Mouse (Mus musculus) forebrain, postnatal 0 days (tissue): ENCODE data around the gene Stambp. TPM values are rescaled to one million over a fixed set of nuclear protein-coding genes. Genes with fewer than 3 reads are reported as not detected.

Experiments used
- ATAC-seq: fragments of 200-750 bp; cut with Nextera tagmentation; 2 replicates; pipeline ENCODE4 v1.8.0; 2017; ENCODE audit warnings: mild to moderate bottlenecking, moderate library complexity
- DNase-seq: peaks from one replicate; pipeline ENCODE4 v3.0.0-alpha.2; 2015
- H3K27ac ChIP-seq: fragments of 300-500 bp; sonication (generic); 2 replicates; pipeline ENCODE4 v1.5.1; 2014; ENCODE audit warnings: low read depth, mild to moderate bottlenecking, antibody characterized with exemption, low read length, moderate library complexity, mixed read lengths
- H3K27me3 ChIP-seq: fragments of 300-500 bp; sonication (generic); 2 replicates; pipeline ENCODE4 v1.6.1; 2014; ENCODE audit warnings: mild to moderate bottlenecking, low read length, mixed read lengths; ENCODE audit not compliant: insufficient read depth
- H3K36me3 ChIP-seq: fragments of 300-500 bp; sonication (generic); 2 replicates; pipeline ENCODE4 v1.6.1; 2014; ENCODE audit warnings: mild to moderate bottlenecking, moderate library complexity; ENCODE audit not compliant: insufficient read depth
- H3K4me1 ChIP-seq: fragments of 300-500 bp; sonication (generic); 2 replicates; pipeline ENCODE4 v1.6.1; 2014; ENCODE audit warnings: antibody characterized with exemption; ENCODE audit not compliant: insufficient read depth
- H3K4me2 ChIP-seq: fragments of 300-500 bp; sonication (generic); 2 replicates; pipeline ENCODE4 v1.6.1; 2014; ENCODE audit warnings: low read depth, mild to moderate bottlenecking, moderate library complexity
- H3K4me3 ChIP-seq: fragments of 300-500 bp; sonication (generic); 2 replicates; pipeline ENCODE4 v1.5.1; 2014; ENCODE audit warnings: low read depth, low read length, mixed read lengths
- H3K9ac ChIP-seq: fragments of 300-500 bp; sonication (generic); 2 replicates; pipeline ENCODE4 v1.6.1; 2014; ENCODE audit warnings: mild to moderate bottlenecking
- H3K9me3 ChIP-seq: fragments of 300-500 bp; sonication (generic); 2 replicates; pipeline ENCODE4 v1.6.1; 2016; ENCODE audit warnings: low read length
- CTCF ChIP-seq: sonication (generic); IDR thresholded peaks from 2 replicates; pipeline ENCODE4 v1.5.1; 2016; ENCODE audit warnings: antibody characterized with exemption, control low read depth, low read depth
- WGBS: fragments of 180-500 bp; shearing (Covaris S2); extraction: QIAGEN DNeasy Blood & Tissue Kit; methylation state at CpG from one replicate; pipeline ENCODE4 v1.1.7; 2014; 5-methylcytosine and 5-hydroxymethylcytosine counted together
- polyA plus RNA-seq: library from polyadenylated mRNA; unstranded; fragments of >200 nt; fragmentation: Nextera tagmentation; extraction: Ambion mirVana; gene quantifications from 2 replicates; pipeline ENCODE4 v1.2.1, GENCODE M21; 2015
- total RNA-seq: library from RNA; depleted of rRNA; stranded (reverse); fragments of >200 nt; gene quantifications from 2 replicates; pipeline ENCODE4 v1.2.3, GENCODE M21; 2014; rRNA removed

Gene Stambp
- total RNA-seq = 11.2 and 13.9 TPM in 2 replicates
- 64.7 and 72.3 TPM in 2 replicates for polyA plus RNA-seq

DNA sequence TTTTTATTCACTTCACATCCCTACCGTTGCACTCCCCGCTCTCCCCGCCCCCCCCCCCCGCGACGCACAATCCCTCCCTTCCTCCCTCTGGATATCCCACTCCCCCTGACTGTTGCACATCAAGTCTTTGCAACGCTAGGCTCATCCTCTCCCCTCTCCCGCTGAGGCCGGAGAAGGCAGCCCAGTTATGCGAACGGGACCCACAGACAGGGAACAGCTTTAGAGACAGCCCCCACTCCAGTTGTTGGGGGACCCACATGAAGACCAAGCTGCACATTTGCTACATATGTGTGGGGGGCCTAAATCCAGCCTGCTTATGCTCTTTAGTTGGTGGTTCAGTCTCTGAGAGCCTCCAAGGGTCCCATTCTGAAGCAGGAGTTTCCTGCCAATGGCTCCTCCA lies at the start of gene Stambp:
TSS of gene Stambp (minus strand) at position 59 of the 400 bp plus-strand sequence.
- Histone ChIP-seq H3K4me2 (peak within 1 kb of the TSS; percentile 76), H3K9me3 (no peaks in the 10 kb centered on the region), H3K4me3 (peak within 1 kb of the TSS; percentile 60), H3K4me1 (peaks cover 7% of the 10 kb centered on the region; the same call in 1 of the 2 replicates), H3K36me3 (peaks cover 12% of the 10 kb centered on the region; the same call in 1 of the 2 replicates), H3K27ac (peak within 1 kb of the TSS; percentile 87), H3K27me3 (0 out of 2 replicates have a peak, but pooled peaks cover 4% of the 10 kb centered on the region), H3K9ac (peak within 1 kb of the TSS; percentile 75)
- TF ChIP-seq CTCF = no peak
- DNase-seq (peak; percentile 64), ATAC-seq (peak; percentile 82)
- WGBS = 4% methylated on average over 11 of the region's 11 CpGs

GRCm38 (mm10) chr6:83619955-83620354 lies 47.4 kb upstream of the Stambp start:
- WGBS = 62% methylated on average over 9 of the region's 9 CpGs
- DNase-seq = peak; percentile 30
- ATAC-seq = peak; percentile 71

DNA sequence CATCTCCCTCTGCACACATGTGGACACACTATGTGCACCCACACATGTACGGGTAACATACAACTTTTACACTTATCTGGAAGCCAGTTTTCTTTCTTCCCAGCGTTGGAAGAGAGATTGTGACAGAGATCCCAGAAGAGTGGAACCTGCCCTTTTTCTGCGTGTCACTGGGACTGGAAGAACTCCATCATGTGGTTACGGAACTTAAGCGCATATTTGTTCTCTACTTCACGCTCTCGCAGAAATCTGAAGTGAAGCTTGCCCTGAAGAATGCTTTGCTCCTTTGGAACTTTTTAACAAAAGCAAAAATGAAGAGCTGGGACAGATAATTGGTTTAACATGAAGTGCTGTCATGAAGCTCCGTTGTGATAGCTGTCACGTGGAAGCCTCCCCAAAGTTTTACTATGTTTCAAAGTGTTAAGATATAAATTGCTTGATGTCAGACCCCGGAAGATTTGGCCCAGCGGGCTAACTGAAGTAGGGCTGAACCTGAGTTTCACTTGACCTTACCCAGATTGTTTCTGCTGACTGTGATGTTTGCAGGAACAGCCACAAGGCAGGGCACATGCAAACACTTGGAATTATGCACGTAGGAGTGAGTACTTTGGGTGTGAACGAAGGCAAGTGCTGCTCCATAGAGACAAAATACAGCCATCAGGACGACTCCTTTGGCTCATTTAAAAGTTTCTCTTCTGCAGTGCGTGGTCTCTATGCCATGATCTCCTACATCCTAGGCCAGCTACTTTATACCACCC lies 45.2 kb upstream of the Stambp start:
- Histone ChIP-seq H3K27ac (no peak overlapping the region), H3K27me3 (no peaks in the 10 kb centered on the region), H3K4me1 (no peaks in the 10 kb centered on the region), H3K4me2 (no peak overlapping the region), H3K9me3 (no peaks in the 10 kb centered on the region), H3K36me3 (no peaks in the 10 kb centered on the region), H3K4me3 (no peak overlapping the region), H3K9ac (no peak overlapping the region)
- TF ChIP-seq CTCF = no peak
- 81% methylated on average over 15 of the region's 15 CpGs for WGBS
- ATAC-seq = no peak; the same call in 1 of the 2 replicates
- DNase-seq = no peak

More at GRCm38 (mm10) chr6:83619955-83620354, 47.4 kb upstream of the Stambp start:
- H3K9me3 ChIP-seq = no peaks in the 10 kb centered on the region
- no peak overlapping the region for H3K27ac ChIP-seq
- no peaks in the 10 kb centered on the region for H3K36me3 ChIP-seq
- no peak overlapping the region for H3K9ac ChIP-seq
- no peak overlapping the region for H3K4me3 ChIP-seq
- H3K4me2 ChIP-seq = no peak overlapping the region
- no peak for TF ChIP-seq CTCF
- no peaks in the 10 kb centered on the region for H3K27me3 ChIP-seq
- H3K4me1 ChIP-seq = no peaks in the 10 kb centered on the region

- DNase-seq = no peak
- Histone ChIP-seq H3K9me3 (no peaks in the 10 kb centered on the region), H3K27me3 (no peaks in the 10 kb centered on the region), H3K4me3 (no peak overlapping the region), H3K4me1 (no peaks in the 10 kb centered on the region), H3K36me3 (no peaks in the 10 kb centered on the region), H3K27ac (no peak overlapping the region), H3K4me2 (no peak overlapping the region), H3K9ac (no peak overlapping the region)
- TF ChIP-seq CTCF = peak; percentile 16
- no peak for ATAC-seq
- 78% methylated on average over 5 of the region's 5 CpGs for WGBS
Measured at GRCm38 (mm10) chr6:83616512-83616911, 44.0 kb upstream of the Stambp start.

DNA sequence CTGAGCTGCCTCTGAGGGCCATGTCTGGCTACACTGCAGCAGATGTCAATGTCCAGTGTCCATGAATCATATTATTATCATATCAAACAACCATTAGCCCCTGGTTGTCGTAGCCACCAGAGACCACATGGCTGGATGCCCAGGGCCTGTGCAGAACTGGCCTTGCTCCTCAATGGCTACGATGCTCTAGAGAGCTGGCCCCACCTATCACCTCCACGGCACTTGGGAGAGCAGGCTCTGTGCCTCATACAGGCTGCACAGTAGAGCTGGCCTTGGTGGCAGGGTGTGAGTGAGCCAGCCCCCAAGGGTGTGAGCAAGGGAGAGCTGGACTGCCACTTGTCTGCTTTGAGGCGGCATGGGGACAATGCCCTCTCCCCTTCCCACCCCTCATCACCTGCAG lies 41.9 kb upstream of the Stambp start:
- Histone ChIP-seq H3K27ac (no peak overlapping the region), H3K4me2 (no peak overlapping the region), H3K4me1 (no peaks in the 10 kb centered on the region), H3K4me3 (no peak overlapping the region), H3K9ac (no peak overlapping the region), H3K9me3 (no peaks in the 10 kb centered on the region), H3K27me3 (no peaks in the 10 kb centered on the region), H3K36me3 (no peaks in the 10 kb centered on the region)
- ATAC-seq = no peak
- WGBS = 91% methylated on average over 4 of the region's 4 CpGs
- no peak for DNase-seq
- TF ChIP-seq CTCF = no peak

- no peak overlapping the region for H3K4me3 ChIP-seq
- DNase-seq (no peak), ATAC-seq (no peak)
- WGBS = 88% methylated on average over 1 of the region's 1 CpGs
- H3K4me2 ChIP-seq = no peak overlapping the region
- H3K27me3 ChIP-seq = no peaks in the 10 kb centered on the region
- no peaks in the 10 kb centered on the region for H3K4me1 ChIP-seq
- no peak overlapping the region for H3K27ac ChIP-seq
- no peak overlapping the region for H3K9ac ChIP-seq
- no peaks in the 10 kb centered on the region for H3K9me3 ChIP-seq
- no peak for TF ChIP-seq CTCF
- H3K36me3 ChIP-seq = no peaks in the 10 kb centered on the region
Measured at GRCm38 (mm10) chr6:83612976-83613375, 40.4 kb upstream of the Stambp start.

DNA sequence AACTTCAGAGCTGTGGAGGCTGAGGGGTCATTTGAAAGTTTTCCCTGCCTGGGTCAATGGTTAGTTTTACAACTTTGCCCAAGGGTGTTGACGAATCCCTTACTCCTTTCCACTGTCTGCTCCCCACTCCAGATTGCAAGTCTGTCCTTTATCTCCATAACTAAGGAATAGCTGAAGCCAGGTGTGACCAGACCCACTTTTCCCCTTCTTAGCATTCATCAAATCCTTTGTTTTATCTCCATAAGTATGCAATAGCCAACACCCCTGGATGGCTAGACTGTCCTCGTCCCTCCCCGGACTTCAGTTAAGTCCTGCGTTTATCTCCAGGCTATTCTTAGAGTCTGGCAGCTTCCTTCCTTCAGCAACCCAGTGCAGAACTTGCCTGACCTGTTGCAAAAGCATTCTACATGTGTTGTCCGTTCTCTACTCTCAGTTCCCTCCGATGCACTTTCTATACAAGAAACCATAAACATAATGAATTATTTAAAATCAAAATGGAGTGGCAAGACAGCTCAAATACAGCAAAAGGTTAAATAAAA lies 27.2 kb upstream of the Stambp start:
- ATAC-seq (no peak), DNase-seq (no peak)
- H3K36me3 ChIP-seq = no peaks in the 10 kb centered on the region
- H3K27me3 ChIP-seq = no peaks in the 10 kb centered on the region
- TF ChIP-seq CTCF = no peak
- no peak overlapping the region for H3K9ac ChIP-seq
- no peaks in the 10 kb centered on the region for H3K9me3 ChIP-seq
- 86% methylated on average over 6 of the region's 6 CpGs for WGBS
- no peak overlapping the region for H3K27ac ChIP-seq
- H3K4me3 ChIP-seq = no peak overlapping the region
- no peak overlapping the region for H3K4me2 ChIP-seq
- no peaks in the 10 kb centered on the region for H3K4me1 ChIP-seq
